Mouse (Mus musculus): ENCODE results near the gene Fanca.

The Fanca gene

DNA sequence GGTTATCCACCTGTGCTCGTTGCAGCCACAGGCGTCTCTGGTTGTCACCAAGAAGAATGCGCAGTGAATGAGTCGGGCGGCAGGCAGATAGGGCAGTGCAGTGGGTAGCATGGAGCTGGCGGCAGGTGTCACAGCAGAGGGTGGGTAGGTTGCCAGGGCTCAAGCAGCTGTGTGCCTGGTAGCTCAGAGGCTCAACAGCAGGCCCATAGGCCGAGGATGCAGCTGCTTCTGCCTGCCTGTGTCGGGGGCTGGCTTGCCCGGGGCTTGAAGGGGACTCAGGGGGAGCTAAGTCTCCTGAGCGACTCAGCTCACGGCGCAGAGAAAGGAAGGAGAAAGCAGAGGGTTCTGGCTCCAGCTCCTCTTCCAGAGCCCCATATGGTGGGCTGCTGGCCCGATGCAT is 85.1 kb downstream of the Fanca start:
- no peak for TF ChIP-seq GATA4 (IDR thresholded peaks at IDR 0.05; ENCODE audit: insufficient replicate concordance, low read length)

DNA sequence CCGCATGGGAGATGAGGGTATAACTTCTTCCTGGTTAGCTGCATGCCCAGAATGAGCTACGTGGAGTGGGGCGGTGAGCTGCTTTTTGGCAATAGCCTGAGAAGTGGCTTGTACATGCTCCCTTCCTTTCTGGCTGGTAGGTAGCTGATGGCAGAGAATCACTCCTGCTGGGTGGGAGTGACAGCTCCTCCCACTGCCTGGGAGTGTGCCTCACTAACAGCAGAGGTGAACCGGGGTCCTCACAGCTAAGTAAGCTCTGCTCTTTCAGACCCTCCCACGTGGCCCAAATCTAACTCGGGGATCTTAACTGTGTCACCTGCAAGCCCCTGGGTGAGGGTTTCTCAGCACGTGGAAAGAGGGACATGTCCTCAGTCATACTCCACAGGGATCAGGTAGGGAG is 85.8 kb downstream of the Fanca start:
- no peak for TF ChIP-seq GATA4 (IDR thresholded peaks at IDR 0.05; ENCODE audit: insufficient replicate concordance, low read length)

DNA sequence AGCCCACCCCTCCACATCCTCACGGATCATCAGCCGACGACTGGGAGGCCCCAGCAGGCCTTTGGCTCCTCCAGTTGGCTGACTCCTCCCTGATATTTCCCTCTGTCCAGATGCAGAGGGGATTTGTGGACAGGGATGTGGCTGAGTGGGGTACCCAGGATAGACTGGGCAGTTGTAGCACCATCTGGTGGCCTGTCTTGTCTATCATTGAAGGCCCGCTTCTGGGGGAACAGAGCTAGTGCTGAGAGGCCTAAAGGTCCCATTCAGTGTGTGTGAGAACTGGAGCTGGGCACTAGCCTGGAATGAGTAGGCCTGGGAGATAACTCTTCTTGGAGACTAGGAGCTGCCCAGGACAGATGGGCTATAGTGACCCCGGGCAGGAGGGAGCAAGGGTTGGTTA is 86.6 kb downstream of the Fanca start:
- no peak for TF ChIP-seq GATA4 (IDR thresholded peaks at IDR 0.05; ENCODE audit: insufficient replicate concordance, low read length)

DNA sequence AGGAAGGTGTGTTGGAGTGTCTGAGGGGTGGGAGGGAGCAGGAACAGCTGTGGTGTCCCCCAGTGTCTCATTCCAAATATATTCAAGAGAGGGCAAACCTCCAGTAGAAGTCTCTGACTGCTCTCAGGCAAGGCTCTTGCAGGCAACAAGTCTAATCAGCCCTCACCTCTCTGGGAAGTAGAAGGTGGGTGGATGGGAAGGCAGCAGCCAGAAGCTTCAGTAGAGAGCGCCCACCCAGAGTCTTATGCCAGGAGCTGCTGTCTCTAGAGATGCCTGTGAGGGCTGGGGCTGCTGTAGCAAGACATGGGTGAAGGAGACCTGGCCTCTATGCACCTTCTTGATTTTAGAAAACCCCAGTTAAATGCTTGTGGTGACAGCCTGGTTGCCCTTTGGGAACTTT is 90.0 kb downstream of the Fanca start:
- TF ChIP-seq GATA4 (IDR thresholded peaks at IDR 0.05; ENCODE audit: insufficient replicate concordance, low read length) = no peak

DNA sequence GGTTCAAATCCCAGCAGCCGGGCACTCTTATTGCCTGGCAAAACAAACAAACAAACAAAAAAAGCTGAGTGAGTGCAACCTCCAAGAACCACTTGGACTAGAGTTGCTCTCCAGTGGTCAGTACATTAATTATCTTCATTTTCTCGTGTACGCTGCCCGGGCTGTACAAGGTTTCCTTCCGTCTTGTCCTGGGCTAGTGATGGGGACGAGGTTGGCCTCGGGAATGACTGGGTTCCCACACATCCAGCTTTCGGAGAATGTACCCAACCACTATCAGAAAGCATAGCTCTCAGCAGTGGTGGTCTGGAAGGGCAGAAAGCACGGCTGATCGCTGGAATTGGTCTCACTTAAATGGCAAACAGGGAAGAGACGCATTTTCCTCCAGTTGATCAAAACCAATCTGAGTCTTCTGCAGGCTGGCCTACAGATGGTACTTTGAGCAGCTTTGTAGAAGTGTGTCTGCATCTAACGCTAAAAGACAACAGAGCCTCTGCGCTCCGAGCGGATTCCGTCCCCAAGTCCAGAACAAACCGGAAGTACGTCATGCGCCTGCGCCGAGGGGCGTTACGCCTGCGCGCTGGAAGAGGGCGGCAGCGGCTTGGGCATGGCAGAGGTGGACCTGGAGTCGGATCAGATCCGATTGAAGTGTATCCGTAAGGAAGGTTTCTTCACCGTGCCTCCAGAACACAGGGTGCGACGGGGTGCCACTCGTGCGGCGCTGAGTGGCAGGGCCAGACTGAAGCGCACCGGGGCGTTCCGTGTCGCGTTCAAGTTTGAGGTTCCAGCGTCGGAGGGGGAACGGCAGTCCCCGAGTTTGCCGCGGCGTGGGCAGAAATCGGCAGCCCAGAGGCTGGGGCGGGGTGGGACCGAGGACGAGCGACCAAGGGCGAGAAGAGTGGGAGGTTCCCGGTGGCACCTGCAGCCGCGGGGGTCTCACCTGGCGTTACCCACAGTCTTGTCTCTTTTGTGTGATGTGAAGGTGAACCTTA is 93.8 kb downstream of the Fanca start, which contains the start of gene Cdk10:
Gene Cdk10 (plus strand): TSS at position 565 of the 989 bp plus-strand sequence.
- TF ChIP-seq GATA4 (IDR thresholded peaks at IDR 0.05; ENCODE audit: insufficient replicate concordance, low read length) = no peak; the same call in 1 of the 2 replicates

DNA sequence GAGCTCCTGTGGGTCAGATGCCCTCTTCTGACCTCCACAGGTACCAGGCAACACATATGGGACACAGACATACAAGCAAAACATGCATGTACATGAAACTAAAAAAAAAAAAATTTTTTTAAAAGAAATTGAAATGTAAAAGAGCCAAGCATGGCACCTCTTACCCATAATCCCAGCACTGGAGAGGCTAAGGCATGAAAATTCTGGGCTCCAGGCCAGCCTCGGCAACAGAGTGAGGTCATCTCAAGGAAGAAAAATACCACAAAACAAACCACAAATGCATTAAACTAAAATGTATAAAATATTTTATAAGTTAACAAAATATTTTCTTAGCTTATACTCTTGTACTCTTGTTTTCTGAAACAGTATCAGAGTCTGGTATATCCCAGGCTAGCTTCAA is 97.5 kb downstream of the Fanca start:
- TF ChIP-seq GATA4 (IDR thresholded peaks at IDR 0.05; ENCODE audit: insufficient replicate concordance, low read length) = no peak
